Mouse (Mus musculus) kidney, adult 8-10 months (tissue): Measurements from ENCODE around the gene Tinagl1.

Experiments
- DNase-seq, 2 experiments: peaks; one replicate each; pipeline ENCODE4 v3.0.0; 2022

Gene Tinagl1

DNA sequence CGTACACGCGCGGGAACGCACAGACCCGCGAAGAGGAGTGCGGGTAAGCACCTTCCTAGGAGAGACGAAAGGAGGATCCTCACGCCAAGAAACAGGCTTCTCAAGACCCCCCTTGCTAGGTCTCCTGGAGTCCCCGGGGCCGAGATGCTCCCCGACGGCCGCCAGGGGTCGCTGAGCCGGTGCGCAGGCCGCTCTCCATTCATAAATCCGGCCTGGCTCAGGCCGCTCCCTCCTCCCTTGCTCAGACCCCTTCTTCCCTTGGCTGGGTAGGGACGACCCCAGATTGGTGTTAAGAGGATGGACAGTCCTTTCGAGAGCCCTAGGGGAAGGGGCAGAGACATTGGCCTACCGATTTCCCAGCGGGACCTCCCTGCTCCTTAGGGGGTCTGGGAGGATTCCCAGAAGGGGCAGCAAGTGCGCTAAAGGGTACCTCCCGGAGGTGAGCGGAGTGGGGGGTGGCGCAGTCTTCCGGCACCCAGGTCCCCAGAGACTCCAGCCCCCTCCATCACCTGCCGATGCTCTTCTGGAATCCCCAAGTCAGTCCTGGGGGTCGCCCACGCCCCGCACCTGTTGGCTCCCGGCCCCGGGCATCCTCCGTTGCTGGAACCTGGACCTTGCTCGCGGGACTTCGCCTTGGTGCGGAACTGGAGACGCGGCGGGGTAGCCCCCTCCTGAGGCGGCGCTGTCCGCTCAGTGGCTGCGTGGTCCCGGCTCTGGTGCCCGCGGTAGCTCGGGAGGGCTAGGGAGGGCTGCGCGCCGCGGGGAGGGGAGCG lies 36.3 kb downstream of the Tinagl1 start:
- DNase-seq, result peak; percentile 48 to 70

DNA sequence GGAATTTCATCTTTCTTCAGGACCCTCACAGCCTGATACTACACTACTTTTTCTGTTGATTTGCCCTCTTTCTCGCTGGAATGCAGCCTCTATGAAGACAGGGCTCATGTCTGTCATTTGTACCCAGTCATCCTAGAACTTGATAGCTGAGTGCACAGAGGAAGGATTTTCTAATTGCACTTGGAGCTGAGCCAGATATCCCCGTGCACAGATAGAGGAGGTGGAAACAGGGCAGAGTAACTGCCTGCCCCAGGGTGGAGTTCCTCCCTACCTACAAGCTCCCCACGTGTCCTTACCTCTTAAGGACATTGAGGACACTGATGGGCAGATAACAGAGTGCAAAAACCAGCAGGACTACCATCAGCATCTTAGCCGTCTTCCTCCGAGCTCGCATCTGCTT lies 41.5 kb downstream of the Tinagl1 start:
- DNase-seq, result no peak

GRCm38 (mm10) chr4:130131448-130132105 lies 43.3 kb downstream of the Tinagl1 start:
- peak; percentile 28 to 43 for DNase-seq

DNA sequence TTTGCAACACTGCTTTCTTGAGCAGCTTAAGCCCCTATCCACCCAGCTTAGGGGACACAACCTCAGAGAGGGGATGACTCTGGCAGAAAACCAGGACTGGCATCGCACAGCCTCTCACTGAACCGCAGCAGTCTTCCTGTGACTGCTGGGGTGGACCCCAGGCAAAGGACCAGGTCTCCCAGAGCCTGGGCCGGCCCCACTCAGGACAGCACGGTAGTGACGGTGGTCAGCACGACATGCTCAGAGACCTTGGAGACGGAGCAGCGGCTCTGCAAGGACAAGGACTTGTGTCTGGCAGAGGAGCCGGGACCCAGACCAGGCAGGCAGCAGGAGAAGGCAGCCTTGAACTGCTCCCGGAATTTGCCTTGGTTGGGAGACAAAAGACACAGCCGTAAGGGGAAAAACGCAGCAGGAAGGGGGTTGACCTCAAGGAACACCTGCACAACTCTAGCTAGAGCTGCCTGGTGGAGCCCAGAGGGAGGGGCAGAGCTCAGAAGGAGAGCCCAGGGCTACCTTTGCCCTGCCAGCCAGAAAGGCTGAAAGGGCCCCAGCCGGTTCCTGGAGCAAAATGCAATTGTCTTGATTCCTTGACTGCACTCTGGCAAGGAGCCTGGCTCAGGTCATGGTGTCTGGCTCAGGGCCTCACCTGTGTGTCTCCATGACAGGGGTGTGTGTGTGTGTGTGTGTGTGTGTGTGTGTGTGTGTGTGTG lies 44.1 kb downstream of the Tinagl1 start:
- DNase-seq, result peak; percentile 78 to 80

DNA sequence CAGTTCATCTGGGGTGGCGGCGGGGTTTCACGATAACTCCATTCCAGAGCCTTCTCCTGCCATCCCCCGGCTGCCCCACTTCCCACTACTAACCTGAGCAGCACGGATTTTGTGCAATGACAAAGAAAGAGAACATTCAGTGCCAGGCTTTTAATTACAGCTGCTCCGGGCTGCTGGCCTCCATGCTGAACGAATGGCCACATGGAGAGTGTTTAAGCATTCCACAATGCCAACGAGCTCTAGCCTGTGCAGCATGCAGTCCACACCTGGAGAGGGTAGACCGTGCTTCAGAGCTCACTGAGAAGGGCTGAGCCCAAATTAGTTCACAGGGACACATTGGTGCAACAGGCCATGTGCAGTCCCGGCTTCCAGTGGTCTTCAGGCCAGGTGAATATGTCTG lies 44.8 kb downstream of the Tinagl1 start:
- peak; percentile 42 to 62 for DNase-seq

DNA sequence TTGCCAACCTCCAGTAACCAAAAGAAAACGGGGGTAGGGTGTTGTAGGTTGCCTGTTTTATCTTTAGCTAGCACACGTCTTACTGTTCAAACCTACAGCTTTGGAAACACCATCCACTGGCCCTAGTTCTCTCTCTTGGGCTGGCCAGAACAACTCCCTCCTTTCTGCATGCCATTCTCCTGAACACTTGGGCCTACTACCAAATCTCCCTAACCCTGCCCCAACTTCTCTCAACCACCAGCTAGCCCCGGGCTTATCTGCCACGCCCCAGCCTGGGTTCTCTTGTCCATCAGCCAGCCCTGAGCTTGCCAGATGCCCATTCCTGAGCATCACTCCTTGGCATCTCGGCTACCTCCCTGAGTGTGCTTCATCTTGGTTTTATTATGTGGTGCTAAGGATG lies 46.0 kb downstream of the Tinagl1 start:
- no peak for DNase-seq

DNA sequence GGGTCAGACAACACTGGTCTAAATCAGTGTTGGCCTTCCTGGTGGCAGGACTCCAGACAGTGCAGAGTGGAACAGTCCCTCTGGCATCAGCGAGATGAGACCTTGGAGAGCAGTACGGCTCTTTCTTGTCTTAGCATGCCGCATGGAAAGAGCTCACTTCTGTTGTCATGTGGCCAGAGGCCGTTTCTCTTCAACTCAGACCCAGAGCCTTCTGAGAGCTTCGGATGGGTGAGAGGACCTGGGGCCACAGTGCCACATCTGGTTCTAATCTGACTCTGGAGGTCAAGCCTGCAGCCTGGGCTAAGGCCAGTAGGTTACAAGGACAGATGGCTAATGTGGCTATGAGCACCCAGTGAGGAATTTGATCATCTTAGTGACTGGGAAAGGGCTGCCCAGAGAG lies 49.0 kb downstream of the Tinagl1 start:
- DNase-seq, result no peak

DNA sequence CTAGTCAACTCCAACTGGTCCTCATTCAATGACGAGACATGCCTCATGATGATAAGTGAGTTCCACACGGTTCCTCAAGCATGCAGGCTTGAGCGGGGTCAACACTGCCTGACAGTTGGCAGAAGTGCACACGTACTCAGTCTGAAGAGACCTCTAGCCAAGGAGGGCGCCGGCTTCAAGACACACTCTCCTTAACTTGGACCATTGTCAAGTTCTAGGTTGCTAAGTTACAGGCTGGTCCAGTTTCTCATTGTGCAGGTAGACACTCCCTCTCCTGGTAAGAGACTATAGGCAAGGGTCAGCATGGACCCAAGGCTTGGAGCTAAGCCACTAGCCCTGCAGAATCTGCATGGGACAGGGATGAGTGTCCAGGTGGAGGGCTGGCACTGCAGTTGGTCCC lies 49.8 kb downstream of the Tinagl1 start:
- DNase-seq, result no peak

- DNase-seq, result no peak
Measured at GRCm38 (mm10) chr4:130124110-130124509, 50.8 kb downstream of the Tinagl1 start.

- DNase-seq, result no peak
Measured at GRCm38 (mm10) chr4:130123020-130123419, 51.9 kb downstream of the Tinagl1 start.

- DNase-seq, result no peak
Measured at GRCm38 (mm10) chr4:130121560-130121959, 53.4 kb downstream of the Tinagl1 start.

DNA sequence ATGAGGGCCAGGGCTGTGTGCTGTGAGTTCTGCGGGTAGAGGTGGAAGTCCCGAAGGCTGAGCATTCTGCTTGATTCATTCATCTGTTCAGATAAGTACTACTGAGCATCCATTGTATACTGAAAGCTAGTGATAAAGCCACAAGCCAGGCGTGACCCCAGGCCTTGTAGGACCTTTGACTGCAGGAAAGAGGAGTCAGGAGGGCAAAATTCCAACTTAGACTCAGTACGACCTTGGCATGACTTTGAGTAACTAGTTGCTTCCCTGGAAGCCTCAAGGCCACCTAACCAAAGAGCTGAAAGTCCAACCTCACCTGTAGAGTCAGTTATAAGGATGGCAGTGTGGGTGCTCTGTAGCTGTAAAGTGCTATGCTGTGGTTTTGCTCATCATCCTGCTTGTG lies 54.2 kb downstream of the Tinagl1 start:
- no peak for DNase-seq
